Mouse (Mus musculus) intestine, embryonic 16.5 days (tissue): ENCODE measurements at regions not wholly inside any gene's neighbourhood (a gene's known extent, or its start where the extent isn't known, plus 50 kb on each side); places are given as distances from the start of the nearest gene placed in this dataset.

Experiments used
- ATAC-seq: fragments of 200-750 bp; cut with Nextera tagmentation; 2 replicates; pipeline ENCODE4 v1.8.0; 2017; ENCODE audit warnings: moderate TSS enrichment, moderate library complexity
- H3K27ac ChIP-seq: fragments of 300-500 bp; sonication (generic); 2 replicates; pipeline ENCODE4 v1.5.1; 2014; ENCODE audit warnings: mild to moderate bottlenecking, low read length
- H3K27me3 ChIP-seq: fragments of 300-500 bp; sonication (generic); replicated peaks from 2 replicates; pipeline ENCODE4 v1.6.1; 2014; ENCODE audit warnings: low read length, control low read depth, mixed read lengths; ENCODE audit not compliant: control insufficient read depth, insufficient read depth
- H3K36me3 ChIP-seq: fragments of 300-500 bp; sonication (generic); 2 replicates; pipeline ENCODE4 v1.6.1; 2014; ENCODE audit warnings: low read length, control low read depth; ENCODE audit not compliant: control insufficient read depth, insufficient read depth
- H3K4me1 ChIP-seq: fragments of 300-500 bp; sonication (generic); 2 replicates; pipeline ENCODE4 v1.6.1; 2014; ENCODE audit warnings: low read length, control low read depth, mixed read lengths; ENCODE audit not compliant: control insufficient read depth, insufficient read depth
- H3K4me2 ChIP-seq: fragments of 300-500 bp; sonication (generic); 2 replicates; pipeline ENCODE4 v1.6.1; 2014; ENCODE audit warnings: low read depth, low read length, control low read depth
- H3K4me3 ChIP-seq: fragments of 300-500 bp; sonication (generic); 2 replicates; pipeline ENCODE4 v1.5.1; 2014; ENCODE audit warnings: mild to moderate bottlenecking, low read length
- H3K9ac ChIP-seq: fragments of 300-500 bp; sonication (generic); 2 replicates; pipeline ENCODE4 v1.6.1; 2014; ENCODE audit warnings: low read depth, low read length
- H3K9me3 ChIP-seq: fragments of 300-500 bp; sonication (generic); 2 replicates; pipeline ENCODE4 v1.6.1; 2016; ENCODE audit warnings: low read length, control low read depth; ENCODE audit not compliant: control insufficient read depth
- WGBS: fragments of 180-500 bp; shearing (Covaris S2); extraction: QIAGEN DNeasy Blood & Tissue Kit; methylation state at CpG from one replicate; pipeline ENCODE4 v1.1.7; 2014; 5-methylcytosine and 5-hydroxymethylcytosine counted together

- H3K36me3 ChIP-seq: no peaks in the 10 kb centered on the region
Measured at GRCm38 (mm10) chr1:121049684-121050083, 282.7 kb downstream of the Insig2 start.

GRCm38 (mm10) chr1:121050695-121051495, 281.5 kb downstream of the Insig2 start:
- no peak overlapping the region for H3K27ac ChIP-seq
- H3K9ac ChIP-seq: no peak overlapping the region
- H3K4me2 ChIP-seq: no peak overlapping the region
- H3K27me3 ChIP-seq: no peaks in the 10 kb centered on the region
- H3K4me1 ChIP-seq: no peaks in the 10 kb centered on the region
- no peak overlapping the region for H3K4me3 ChIP-seq
- no peaks in the 10 kb centered on the region for H3K36me3 ChIP-seq
- 0 out of 2 replicates have a peak, but pooled peaks have one; percentile 23 for ATAC-seq
- WGBS: 28% methylated on average over 12 of the region's 12 CpGs
- no peaks in the 10 kb centered on the region for H3K9me3 ChIP-seq

More at GRCm38 (mm10) chr1:121049684-121050083, 282.7 kb downstream of the Insig2 start:
- Histone ChIP-seq H3K4me3 (no peak overlapping the region), H3K4me1 (no peaks in the 10 kb centered on the region), H3K27ac (no peak overlapping the region), H3K9ac (no peak overlapping the region), H3K27me3 (no peaks in the 10 kb centered on the region), H3K9me3 (no peaks in the 10 kb centered on the region), H3K4me2 (no peak overlapping the region)
- ATAC-seq: no peak
- WGBS: 78% methylated on average over 4 of the region's 4 CpGs

- WGBS: 54% methylated on average over 6 of the region's 6 CpGs
- H3K9me3 ChIP-seq: no peaks in the 10 kb centered on the region
- ATAC-seq: no peak
Measured at GRCm38 (mm10) chr1:121051496-121052119, 280.8 kb downstream of the Insig2 start.

DNA sequence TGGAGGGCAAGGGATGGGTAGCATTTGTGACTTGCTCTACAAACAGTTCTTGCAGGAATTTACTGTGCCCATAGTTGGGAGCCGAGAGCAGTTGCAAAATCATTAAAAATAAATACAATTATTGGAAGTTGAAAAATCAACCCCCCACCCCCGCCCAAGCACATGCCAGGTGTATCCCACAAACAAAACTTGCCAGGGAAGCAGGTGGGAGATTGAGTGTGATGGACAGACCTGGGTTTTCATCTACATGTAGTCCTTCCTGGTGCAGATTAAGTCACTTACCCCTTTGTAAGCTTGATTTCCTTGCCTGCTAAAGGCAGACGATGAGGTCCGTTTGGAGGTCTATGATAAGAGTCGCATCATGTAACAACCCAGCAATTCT, 280.3 kb downstream of the Insig2 start:
- ATAC-seq: no peak
- H3K27ac ChIP-seq: no peak overlapping the region
- 83% methylated on average over 5 of the region's 5 CpGs for whole genome bisulfite sequencing
- H3K4me2 ChIP-seq: no peak overlapping the region
- H3K4me1 ChIP-seq: no peaks in the 10 kb centered on the region
- no peaks in the 10 kb centered on the region for H3K27me3 ChIP-seq
- no peaks in the 10 kb centered on the region for H3K36me3 ChIP-seq
- H3K9me3 ChIP-seq: no peaks in the 10 kb centered on the region
- no peak overlapping the region for H3K9ac ChIP-seq
- H3K4me3 ChIP-seq: no peak overlapping the region

More at GRCm38 (mm10) chr1:121051496-121052119, 280.8 kb downstream of the Insig2 start:
- Histone ChIP-seq H3K4me2 (no peak overlapping the region), H3K27ac (no peak overlapping the region), H3K4me3 (no peak overlapping the region), H3K9ac (no peak overlapping the region), H3K36me3 (no peaks in the 10 kb centered on the region), H3K27me3 (no peaks in the 10 kb centered on the region), H3K4me1 (no peaks in the 10 kb centered on the region)

- H3K9me3 ChIP-seq: no peaks in the 10 kb centered on the region
- no peak overlapping the region for H3K27ac ChIP-seq
- no peaks in the 10 kb centered on the region for H3K27me3 ChIP-seq
- H3K4me1 ChIP-seq: no peaks in the 10 kb centered on the region
- H3K4me3 ChIP-seq: no peak overlapping the region
- no peaks in the 10 kb centered on the region for H3K36me3 ChIP-seq
- ATAC-seq: no peak
- H3K9ac ChIP-seq: no peak overlapping the region
- H3K4me2 ChIP-seq: no peak overlapping the region
- WGBS: 28% methylated on average over 11 of the region's 11 CpGs
Measured at GRCm38 (mm10) chr1:121053692-121054091, 278.7 kb downstream of the Insig2 start.

GRCm38 (mm10) chr1:121074569-121074968, 257.8 kb downstream of the Insig2 start:
- WGBS: 79% methylated on average over 1 of the region's 1 CpGs
- H3K4me2 ChIP-seq: no peak overlapping the region
- H3K4me1 ChIP-seq: no peaks in the 10 kb centered on the region
- H3K27me3 ChIP-seq: no peaks in the 10 kb centered on the region
- no peak overlapping the region for H3K27ac ChIP-seq
- ATAC-seq: no peak
- H3K36me3 ChIP-seq: no peaks in the 10 kb centered on the region
- H3K9me3 ChIP-seq: no peaks in the 10 kb centered on the region
- no peak overlapping the region for H3K9ac ChIP-seq
- H3K4me3 ChIP-seq: no peak overlapping the region

DNA sequence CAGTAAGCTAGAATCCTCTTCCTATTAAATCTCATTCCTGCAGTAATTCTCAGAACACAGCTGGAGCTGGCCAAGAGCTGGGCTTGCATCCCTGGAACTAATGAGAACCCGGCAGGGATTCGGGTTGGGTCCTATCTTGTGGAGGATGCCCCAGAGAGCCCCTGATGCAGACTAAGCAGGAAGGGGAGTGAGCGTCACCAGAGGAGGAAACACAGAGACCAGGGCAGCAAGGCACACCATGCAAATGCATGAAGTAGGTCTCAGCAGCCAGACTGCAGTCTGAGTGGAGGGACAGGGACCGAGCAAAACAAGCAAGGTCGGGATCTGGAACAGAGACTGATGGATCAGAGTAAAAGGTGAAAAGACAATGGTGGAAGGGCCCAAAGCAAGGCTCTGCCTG, 249.6 kb downstream of the Insig2 start:
- no peak for ATAC-seq
- Histone ChIP-seq H3K27me3 (no peaks in the 10 kb centered on the region), H3K4me1 (no peaks in the 10 kb centered on the region), H3K9ac (no peak overlapping the region), H3K36me3 (no peaks in the 10 kb centered on the region), H3K4me3 (no peak overlapping the region), H3K27ac (no peak overlapping the region), H3K9me3 (no peaks in the 10 kb centered on the region), H3K4me2 (no peak overlapping the region)
- 41% methylated on average over 5 of the region's 5 CpGs for whole genome bisulfite sequencing

DNA sequence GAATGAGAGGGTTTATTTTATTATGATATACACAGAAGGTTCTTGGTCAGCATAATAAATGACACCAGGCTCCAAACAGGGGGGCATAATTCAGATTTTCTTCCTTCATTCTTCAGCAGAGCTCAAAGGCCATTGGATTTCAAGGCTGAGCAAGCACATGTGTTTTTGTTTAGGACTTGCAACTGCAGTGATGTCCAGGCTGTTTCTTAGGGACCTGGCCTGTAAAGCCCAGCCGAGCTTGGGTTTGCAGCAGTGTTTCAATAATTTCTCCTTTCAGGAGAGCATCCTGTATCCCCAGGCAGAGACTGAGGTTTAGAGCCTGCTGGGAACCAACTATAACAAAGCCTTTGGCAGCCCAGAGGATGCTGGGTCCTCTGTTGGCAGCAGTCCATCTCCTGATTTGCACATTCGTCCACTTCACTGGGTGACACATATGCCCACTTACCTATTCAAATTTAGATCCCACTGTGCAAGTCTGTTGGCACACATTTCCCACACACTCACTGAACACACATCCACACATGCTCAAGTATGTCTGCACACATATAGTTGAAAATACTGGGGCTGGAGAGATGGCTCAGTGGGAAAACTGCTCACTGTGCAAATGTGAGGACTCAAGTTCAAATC, 247.2 kb downstream of the Insig2 start:
- Histone ChIP-seq H3K4me3 (no peak overlapping the region), H3K4me1 (no peaks in the 10 kb centered on the region), H3K9me3 (no peaks in the 10 kb centered on the region), H3K9ac (no peak overlapping the region), H3K27ac (no peak overlapping the region), H3K4me2 (no peak overlapping the region), H3K36me3 (no peaks in the 10 kb centered on the region), H3K27me3 (no peaks in the 10 kb centered on the region)
- WGBS: 51% methylated on average over 2 of the region's 2 CpGs
- no peak for ATAC-seq

DNA sequence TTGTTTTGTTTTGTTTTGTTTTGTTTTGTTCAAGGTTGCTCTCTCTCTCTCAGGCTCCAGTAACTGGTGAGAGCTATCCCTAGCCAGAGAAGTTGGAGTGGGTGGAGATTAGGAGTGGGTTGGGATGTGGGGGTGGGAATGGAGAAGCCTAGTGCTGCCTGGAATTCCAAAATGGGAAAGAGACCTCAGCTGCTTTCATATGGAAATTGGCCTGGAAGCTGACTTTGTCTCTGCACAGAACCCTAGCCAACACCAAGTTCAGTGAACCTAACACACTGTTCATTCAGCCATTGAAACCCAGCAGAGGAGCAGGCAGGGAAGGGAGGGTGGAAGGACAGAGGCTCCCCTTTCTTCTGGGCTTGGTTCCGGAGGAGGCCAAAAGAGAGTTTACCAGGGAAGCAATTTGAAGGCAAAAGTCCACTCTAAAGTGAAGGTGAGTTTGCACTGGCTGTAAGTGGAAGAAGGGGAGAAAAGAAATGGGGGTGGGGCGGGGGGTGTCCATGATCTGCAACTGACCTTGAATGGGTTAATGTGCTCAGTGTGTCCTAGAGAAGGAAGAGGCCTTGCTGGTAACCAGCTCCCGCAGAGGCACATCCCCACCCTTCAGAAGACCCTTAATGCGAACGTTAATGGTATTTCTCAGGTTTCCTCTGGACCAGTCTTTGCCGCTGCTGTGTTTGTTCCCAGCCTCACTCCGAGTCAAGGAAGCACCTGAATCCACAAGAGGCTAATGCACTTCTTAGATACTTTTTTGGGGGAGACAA, 245.1 kb downstream of the Insig2 start:
- no peak overlapping the region for H3K9ac ChIP-seq
- H3K27ac ChIP-seq: no peak overlapping the region
- no peak for ATAC-seq
- no peaks in the 10 kb centered on the region for H3K36me3 ChIP-seq
- H3K9me3 ChIP-seq: no peaks in the 10 kb centered on the region
- 31% methylated on average over 7 of the region's 7 CpGs for WGBS
- no peaks in the 10 kb centered on the region for H3K27me3 ChIP-seq
- H3K4me1 ChIP-seq: no peaks in the 10 kb centered on the region
- no peak overlapping the region for H3K4me3 ChIP-seq
- H3K4me2 ChIP-seq: no peak overlapping the region
